Mouse (Mus musculus): Measurements from ENCODE around the gene Ogdh. TPM values are rescaled to one million over a fixed set of nuclear protein-coding genes. Genes with fewer than 3 reads are reported as not detected.
"Not testable (repeated sequence)": the region's sequence is repeated elsewhere in the genome, so short reads cannot be mapped to it uniquely, and the experiment has no call there.

The Ogdh gene
- polyA plus RNA-seq (2012; rRNA removed) (59.2 and 66.3 TPM in 2 replicates), polyA plus RNA-seq (2014; fragmentation: Nextera tagmentation; extraction: Ambion mirVana) (79.4 and 86.6 TPM in 2 replicates)

DNA sequence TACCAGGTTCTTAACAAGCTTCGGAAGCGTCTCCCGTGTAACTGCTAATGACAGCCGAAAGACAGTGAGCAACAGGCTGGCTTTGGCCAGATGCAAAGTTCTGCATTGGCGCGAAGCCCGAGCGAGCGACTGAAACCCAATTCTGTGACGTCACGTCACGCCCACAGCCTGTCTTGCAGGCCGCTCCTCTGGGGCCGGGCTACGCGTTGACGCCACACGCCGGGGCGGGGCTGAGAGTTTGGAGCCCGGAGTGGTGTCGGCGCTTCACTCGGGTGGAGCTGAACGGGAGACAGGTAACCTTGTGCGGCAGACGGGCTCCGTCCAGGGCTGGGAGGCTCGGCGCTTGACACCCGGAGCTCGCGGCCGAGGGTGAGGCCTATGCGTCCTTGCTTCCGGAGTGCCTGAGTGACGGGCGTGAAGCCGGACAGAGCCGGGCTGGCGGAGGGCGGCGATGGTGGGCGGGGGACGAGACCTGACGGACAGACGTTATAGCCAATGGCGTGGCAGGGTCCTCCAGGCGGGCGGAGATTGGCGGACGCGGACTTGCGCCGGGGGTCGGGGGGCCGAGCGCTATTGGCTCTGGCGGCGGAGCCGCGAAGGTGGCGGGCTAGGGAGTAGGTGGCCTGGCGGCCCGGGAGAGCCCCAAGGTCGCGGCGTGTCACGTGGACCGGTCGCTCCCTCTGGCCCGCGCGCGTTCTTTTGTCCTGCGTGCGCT, at the start of gene Ogdh:
Ogdh (plus strand) TSS at position 233 of the 715 bp plus-strand sequence.
- H3K27me3 ChIP-seq (ENCODE audit: control insufficient read depth, insufficient read depth, low read length) = no peaks in the 10 kb centered on the region
- H3K27ac ChIP-seq (replicated peaks; ENCODE audit: low read depth, low read length) = peak within 1 kb of the TSS; percentile 87
- H3K4me1 ChIP-seq (ENCODE audit: control insufficient read depth, insufficient read depth, low read length) = peaks cover 5% of the 10 kb centered on the region; the same call in 1 of the 2 replicates
- H3K36me3 ChIP-seq (ENCODE audit: control insufficient read depth, insufficient read depth, low read length) = no peaks in the 10 kb centered on the region; the same call in 1 of the 2 replicates
- peak within 1 kb of the TSS; percentile 88 for H3K4me3 ChIP-seq (replicated peaks; ENCODE audit: low read length)
- TF ChIP-seq POLR2A (IDR thresholded peaks at IDR 0.05; ENCODE audit: borderline replicate concordance, extremely low read depth, insufficient read depth, insufficient read length) = 0 out of 2 replicates have a peak, but pooled peaks have one; percentile 62
- no peaks in the 10 kb centered on the region for H3K9me3 ChIP-seq (ENCODE audit: control insufficient read depth, low read length)
- H3K4me2 ChIP-seq (replicated peaks; ENCODE audit: low read depth, low read length, severe bottlenecking) = peak within 1 kb of the TSS; percentile 82
- WGBS = under 1% methylated on average over 58 of the region's 77 CpGs
- ATAC-seq (ENCODE audit: low FRiP score, low read depth) (peak; percentile 99), DNase-seq (ENCODE audit: low spot score) (peak; percentile 97)
- peak within 1 kb of the TSS; percentile 74 for H3K9ac ChIP-seq (ENCODE audit: low read depth, low read length, severe bottlenecking)

DNA sequence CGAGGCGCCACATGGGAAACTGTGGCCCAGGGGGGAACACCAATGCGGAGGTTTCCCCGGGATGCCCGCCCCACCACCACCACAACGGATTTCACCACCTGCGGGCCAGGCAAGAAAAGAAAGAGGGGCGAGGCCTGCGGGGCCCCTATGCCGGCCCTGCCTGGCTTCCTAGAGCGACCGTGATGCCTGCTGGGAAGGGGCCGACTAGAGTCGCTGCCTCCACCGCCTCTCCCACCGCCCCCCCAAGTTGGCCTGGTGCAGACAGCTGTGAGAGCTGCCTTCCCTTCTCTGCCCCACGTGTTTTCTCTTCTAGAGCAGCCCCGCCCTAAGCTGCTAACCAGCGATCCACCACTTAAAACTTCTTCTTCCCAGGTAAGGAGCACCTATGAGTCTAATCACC, 46.7 kb upstream of the Ogdh start:
- H3K4me1 ChIP-seq (ENCODE audit: control insufficient read depth, insufficient read depth, low read length) = no peaks in the 10 kb centered on the region
- H3K36me3 ChIP-seq (ENCODE audit: control insufficient read depth, insufficient read depth, low read length) = no peaks in the 10 kb centered on the region
- no peak overlapping the region for H3K4me3 ChIP-seq (replicated peaks; ENCODE audit: low read length)
- no peak for DNase-seq (ENCODE audit: low spot score)
- ATAC-seq (ENCODE audit: low FRiP score, low read depth) = no peak
- WGBS = 55% methylated on average over 16 of the region's 19 CpGs
- no peak overlapping the region for H3K4me2 ChIP-seq (replicated peaks; ENCODE audit: low read depth, low read length, severe bottlenecking)
- no peak for TF ChIP-seq POLR2A (IDR thresholded peaks at IDR 0.05; ENCODE audit: borderline replicate concordance, extremely low read depth, insufficient read depth, insufficient read length)
- H3K27me3 ChIP-seq (ENCODE audit: control insufficient read depth, insufficient read depth, low read length) = no peaks in the 10 kb centered on the region
- H3K27ac ChIP-seq (replicated peaks; ENCODE audit: low read depth, low read length) = no peak overlapping the region
- no peak overlapping the region for H3K9ac ChIP-seq (ENCODE audit: low read depth, low read length, severe bottlenecking)
- no peaks in the 10 kb centered on the region for H3K9me3 ChIP-seq (ENCODE audit: control insufficient read depth, low read length)

DNA sequence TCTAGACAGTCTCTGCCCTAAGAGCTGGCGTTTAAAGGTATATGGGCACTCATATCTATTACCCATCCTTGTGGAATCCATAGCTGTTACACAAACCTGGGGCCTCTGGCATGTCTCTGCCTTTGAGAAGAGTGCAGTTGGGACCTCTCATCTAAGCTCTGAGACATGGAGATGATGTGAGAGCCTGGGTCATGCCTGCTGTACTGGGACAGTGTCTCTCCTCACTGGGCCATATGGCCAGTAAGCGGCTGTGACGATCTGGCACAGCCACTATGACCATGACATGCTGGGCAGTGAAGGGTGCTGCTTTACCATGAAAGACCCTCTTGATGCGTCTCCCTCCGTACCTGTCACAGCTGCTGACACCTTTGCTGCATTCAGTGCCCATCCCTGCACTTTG, 39.2 kb upstream of the Ogdh start:
- Histone ChIP-seq H3K4me3 (replicated peaks; ENCODE audit: low read length) (no peak overlapping the region), H3K9me3 (ENCODE audit: control insufficient read depth, low read length) (no peaks in the 10 kb centered on the region), H3K9ac (ENCODE audit: low read depth, low read length, severe bottlenecking) (no peak overlapping the region), H3K4me1 (ENCODE audit: control insufficient read depth, insufficient read depth, low read length) (no peaks in the 10 kb centered on the region), H3K36me3 (ENCODE audit: control insufficient read depth, insufficient read depth, low read length) (peaks cover under 1% of the 10 kb centered on the region; the same call in 1 of the 2 replicates), H3K4me2 (replicated peaks; ENCODE audit: low read depth, low read length, severe bottlenecking) (no peak overlapping the region), H3K27ac (replicated peaks; ENCODE audit: low read depth, low read length) (no peak overlapping the region), H3K27me3 (ENCODE audit: control insufficient read depth, insufficient read depth, low read length) (no peaks in the 10 kb centered on the region)
- WGBS = 86% methylated on average over 5 of the region's 5 CpGs
- ATAC-seq (ENCODE audit: low FRiP score, low read depth) (no peak), DNase-seq (ENCODE audit: low spot score) (no peak)
- no peak for TF ChIP-seq POLR2A (IDR thresholded peaks at IDR 0.05; ENCODE audit: borderline replicate concordance, extremely low read depth, insufficient read depth, insufficient read length)

DNA sequence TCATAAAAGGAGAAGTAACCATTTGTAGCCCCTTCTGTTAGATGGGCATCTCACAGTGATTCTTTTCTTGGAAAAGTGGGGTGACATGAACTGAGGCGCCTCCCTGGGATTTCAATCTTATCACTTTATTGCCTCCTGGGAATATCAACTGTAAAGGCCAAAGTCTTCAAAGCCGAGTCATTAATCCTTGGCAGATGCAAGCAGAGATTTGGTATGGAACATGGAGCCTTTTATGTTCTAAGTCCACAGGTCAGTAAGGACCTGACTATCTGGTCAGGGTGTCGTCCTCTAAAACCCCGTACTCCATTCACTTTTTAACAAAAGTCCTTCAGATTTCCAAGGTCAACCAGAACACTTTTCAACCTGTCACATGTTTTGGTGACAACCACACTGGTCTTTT, 38.6 kb upstream of the Ogdh start:
- no peak for TF ChIP-seq POLR2A (IDR thresholded peaks at IDR 0.05; ENCODE audit: borderline replicate concordance, extremely low read depth, insufficient read depth, insufficient read length)
- Histone ChIP-seq H3K27ac (replicated peaks; ENCODE audit: low read depth, low read length) (no peak overlapping the region), H3K4me2 (replicated peaks; ENCODE audit: low read depth, low read length, severe bottlenecking) (no peak overlapping the region), H3K4me1 (ENCODE audit: control insufficient read depth, insufficient read depth, low read length) (no peaks in the 10 kb centered on the region), H3K36me3 (ENCODE audit: control insufficient read depth, insufficient read depth, low read length) (peaks cover 6% of the 10 kb centered on the region), H3K27me3 (ENCODE audit: control insufficient read depth, insufficient read depth, low read length) (no peaks in the 10 kb centered on the region), H3K4me3 (replicated peaks; ENCODE audit: low read length) (no peak overlapping the region), H3K9ac (ENCODE audit: low read depth, low read length, severe bottlenecking) (no peak overlapping the region), H3K9me3 (ENCODE audit: control insufficient read depth, low read length) (no peaks in the 10 kb centered on the region)
- ATAC-seq (ENCODE audit: low FRiP score, low read depth) (no peak), DNase-seq (ENCODE audit: low spot score) (no peak)
- WGBS = 87% methylated on average over 4 of the region's 4 CpGs

DNA sequence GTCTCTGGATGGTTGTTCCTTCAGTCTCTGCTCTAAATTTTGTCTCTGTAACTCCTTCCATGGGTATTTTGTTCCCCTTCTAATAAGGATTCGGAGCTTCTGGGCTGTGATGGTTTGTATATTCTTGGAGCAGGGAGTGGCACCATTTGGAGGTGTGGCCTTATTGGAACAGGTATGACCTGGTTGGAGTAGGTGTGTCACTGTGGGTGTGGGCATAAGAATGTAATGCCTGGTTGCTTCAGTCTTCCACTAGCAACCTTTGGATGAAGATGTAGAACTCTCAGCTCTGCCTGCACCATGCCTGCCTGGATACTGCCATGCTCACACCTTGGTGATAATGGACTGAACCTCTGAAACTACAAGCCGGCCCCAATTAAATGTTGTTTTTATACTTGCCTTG, 36.8 kb upstream of the Ogdh start:
- not testable (repeated sequence) for H3K4me2 ChIP-seq (replicated peaks; ENCODE audit: low read depth, low read length, severe bottlenecking); H3K9me3 ChIP-seq (ENCODE audit: control insufficient read depth, low read length); H3K27ac ChIP-seq (replicated peaks; ENCODE audit: low read depth, low read length); H3K4me1 ChIP-seq (ENCODE audit: control insufficient read depth, insufficient read depth, low read length); H3K9ac ChIP-seq (ENCODE audit: low read depth, low read length, severe bottlenecking); H3K4me3 ChIP-seq (replicated peaks; ENCODE audit: low read length); ATAC-seq (ENCODE audit: low FRiP score, low read depth); DNase-seq (ENCODE audit: low spot score); H3K27me3 ChIP-seq (ENCODE audit: control insufficient read depth, insufficient read depth, low read length)
- H3K36me3 ChIP-seq (ENCODE audit: control insufficient read depth, insufficient read depth, low read length) = peaks cover 23% of the 10 kb centered on the region
- 94% methylated on average over 2 of the region's 2 CpGs for WGBS
